Mouse (Mus musculus) cerebellum, postnatal 25 days (tissue): ENCODE results near the gene Olfr1290.

Experiments used
- DNase-seq, 2 experiments: peaks; one replicate each; pipeline ENCODE4 v3.0.0; 2021; ENCODE audit warnings: mixed read lengths in 2 of 2

Olfr1290 gene

GRCm38 (mm10) chr2:111493729-111494128 is at the start of gene Olfr1290:
TSS of gene Olfr1290 (minus strand) at chr2:111493829.
- no peak for DNase-seq

- DNase-seq, result no peak
These were observed 46.6 kb upstream of the Olfr1290 start, which contains the start of gene Olfr1294 for GRCm38 (mm10) chr2:111540191-111540590. TSS of gene Olfr1294 (minus strand) at chr2:111540291.

GRCm38 (mm10) chr2:111524903-111525302 is 31.3 kb upstream of the Olfr1290 start, which contains the start of gene Olfr1293-ps:
TSS of gene Olfr1293-ps (plus strand) at chr2:111525203.
- no peak for DNase-seq

- no peak for DNase-seq
These were observed 23.8 kb upstream of the Olfr1290 start for GRCm38 (mm10) chr2:111517451-111517850.

- DNase-seq, result no peak
These were observed 3.3 kb upstream of the Olfr1290 start, which contains the start of gene Olfr1291-ps1 for GRCm38 (mm10) chr2:111496880-111497279. TSS of gene Olfr1291-ps1 (plus strand) at chr2:111497180.

- DNase-seq, result no peak
These were observed 13.1 kb downstream of the Olfr1290 start, which contains the start of gene Olfr1289 for GRCm38 (mm10) chr2:111480519-111480918. TSS of gene Olfr1289 (plus strand) at chr2:111480819.

GRCm38 (mm10) chr2:111473801-111474200 is 19.8 kb downstream of the Olfr1290 start, which contains the start of gene Olfr1288:
TSS of gene Olfr1288 (plus strand) at chr2:111474101.
- DNase-seq, result no peak

GRCm38 (mm10) chr2:111448842-111449241 is 44.8 kb downstream of the Olfr1290 start, which contains the start of gene Olfr1287:
TSS of gene Olfr1287 (plus strand) at chr2:111449142.
- no peak for DNase-seq
